Mouse (Mus musculus): ENCODE data around the gene Cbr4.

DNA sequence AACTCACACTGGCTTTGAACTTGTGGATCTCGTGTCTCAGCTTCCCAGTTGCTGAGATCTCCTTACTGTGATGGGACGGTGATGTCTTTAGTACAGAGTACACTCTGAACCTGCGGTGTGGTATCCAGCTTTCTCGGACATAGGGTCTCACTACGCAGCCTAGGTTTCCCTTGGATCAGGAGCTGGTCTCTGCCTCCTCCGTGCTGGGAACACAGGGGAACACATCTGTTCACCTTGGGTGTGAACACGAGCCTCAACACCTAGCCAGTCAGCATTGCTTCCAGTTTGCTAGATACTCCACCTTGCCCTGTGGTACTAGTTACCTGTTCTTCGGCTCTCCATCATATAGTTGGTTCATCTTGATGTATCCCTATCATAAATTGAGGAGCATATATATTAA, 1.1 kb downstream of the Cbr4 start:
- no peak for TF ChIP-seq EP300 (IDR thresholded peaks at IDR 0.05)
- no peak for TF ChIP-seq CTCF (IDR thresholded peaks at IDR 0.05)

Measured in lung, postnatal 0 days (tissue).